Mouse (Mus musculus): ENCODE measurements around the gene Icam5. TPM values are rescaled to one million over a fixed set of nuclear protein-coding genes. Genes with fewer than 3 reads are reported as not detected.

Icam5 gene
- 0.08 and 0.12 TPM in 2 replicates for polyA plus RNA-seq (2015; fragmentation: Nextera tagmentation; extraction: Ambion mirVana)

- peak within 1 kb of the TSS; percentile 95 for H3K4me2 ChIP-seq (replicated peaks; ENCODE audit: low read depth)
- H3K9ac ChIP-seq (ENCODE audit: low read depth, low read length): peak within 1 kb of the TSS; percentile 42
- no peaks in the 10 kb centered on the region for H3K9me3 ChIP-seq (ENCODE audit: control insufficient read depth)
- under 1% methylated on average over 31 of the region's 35 CpGs for WGBS
- H3K4me1 ChIP-seq (replicated peaks; ENCODE audit: control insufficient read depth, insufficient read depth, low read length): peaks cover 20% of the 10 kb centered on the region
- peak within 1 kb of the TSS; percentile 53 for H3K4me3 ChIP-seq (ENCODE audit: low read depth, low read length)
- TF ChIP-seq CTCF (IDR thresholded peaks at IDR 0.05; ENCODE audit: low read depth): no peak
- no peak for ATAC-seq
- H3K27ac ChIP-seq (ENCODE audit: low read depth, low read length): no peak within 1 kb of the TSS; the same call in 1 of the 2 replicates
- H3K27me3 ChIP-seq (replicated peaks; ENCODE audit: control insufficient read depth, insufficient read depth, low read length): peaks cover 50% of the 10 kb centered on the region
- peaks cover 8% of the 10 kb centered on the region; the same call in 1 of the 2 replicates for H3K36me3 ChIP-seq (ENCODE audit: control insufficient read depth, insufficient read depth)
Measured at GRCm38 (mm10) chr9:21031896-21032351, at the start of gene Icam5. Gene Icam5, plus strand, starts transcription at chr9:21032073.

GRCm38 (mm10) chr9:20982171-20982570 is 49.7 kb upstream of the Icam5 start:
- Histone ChIP-seq H3K4me2 (replicated peaks; ENCODE audit: low read depth) (no peak overlapping the region), H3K27me3 (replicated peaks; ENCODE audit: control insufficient read depth, insufficient read depth, low read length) (no peaks in the 10 kb centered on the region), H3K36me3 (ENCODE audit: control insufficient read depth, insufficient read depth) (no peaks in the 10 kb centered on the region), H3K9ac (ENCODE audit: low read depth, low read length) (no peak overlapping the region), H3K27ac (ENCODE audit: low read depth, low read length) (no peak overlapping the region), H3K9me3 (ENCODE audit: control insufficient read depth) (no peaks in the 10 kb centered on the region), H3K4me3 (ENCODE audit: low read depth, low read length) (no peak overlapping the region), H3K4me1 (replicated peaks; ENCODE audit: control insufficient read depth, insufficient read depth, low read length) (no peaks in the 10 kb centered on the region; the same call in 1 of the 2 replicates)
- TF ChIP-seq CTCF (IDR thresholded peaks at IDR 0.05; ENCODE audit: low read depth): no peak
- ATAC-seq: no peak
- WGBS: 75% methylated on average over 3 of the region's 3 CpGs

GRCm38 (mm10) chr9:20983169-20983568 is 48.7 kb upstream of the Icam5 start:
- Histone ChIP-seq H3K27me3 (replicated peaks; ENCODE audit: control insufficient read depth, insufficient read depth, low read length) (no peaks in the 10 kb centered on the region), H3K4me1 (replicated peaks; ENCODE audit: control insufficient read depth, insufficient read depth, low read length) (no peaks in the 10 kb centered on the region; the same call in 1 of the 2 replicates), H3K9ac (ENCODE audit: low read depth, low read length) (no peak overlapping the region), H3K4me3 (ENCODE audit: low read depth, low read length) (no peak overlapping the region), H3K27ac (ENCODE audit: low read depth, low read length) (no peak overlapping the region), H3K36me3 (ENCODE audit: control insufficient read depth, insufficient read depth) (no peaks in the 10 kb centered on the region), H3K9me3 (ENCODE audit: control insufficient read depth) (no peaks in the 10 kb centered on the region), H3K4me2 (replicated peaks; ENCODE audit: low read depth) (no peak overlapping the region)
- TF ChIP-seq CTCF (IDR thresholded peaks at IDR 0.05; ENCODE audit: low read depth): no peak
- ATAC-seq: no peak
- 54% methylated on average over 5 of the region's 5 CpGs for WGBS

- Histone ChIP-seq H3K27me3 (replicated peaks; ENCODE audit: control insufficient read depth, insufficient read depth, low read length) (no peaks in the 10 kb centered on the region), H3K27ac (ENCODE audit: low read depth, low read length) (no peak overlapping the region; the same call in 1 of the 2 replicates), H3K4me1 (replicated peaks; ENCODE audit: control insufficient read depth, insufficient read depth, low read length) (no peaks in the 10 kb centered on the region; the same call in 1 of the 2 replicates), H3K4me2 (replicated peaks; ENCODE audit: low read depth) (no peak overlapping the region), H3K9me3 (ENCODE audit: control insufficient read depth) (no peaks in the 10 kb centered on the region), H3K4me3 (ENCODE audit: low read depth, low read length) (no peak overlapping the region), H3K36me3 (ENCODE audit: control insufficient read depth, insufficient read depth) (no peaks in the 10 kb centered on the region), H3K9ac (ENCODE audit: low read depth, low read length) (no peak overlapping the region)
- WGBS: 58% methylated on average over 15 of the region's 15 CpGs
- no peak for TF ChIP-seq CTCF (IDR thresholded peaks at IDR 0.05; ENCODE audit: low read depth)
- ATAC-seq: 0 out of 2 replicates have a peak, but pooled peaks have one; percentile 37
Measured at GRCm38 (mm10) chr9:20986952-20987686, 44.8 kb upstream of the Icam5 start.

GRCm38 (mm10) chr9:20987953-20988352 is 43.9 kb upstream of the Icam5 start:
- no peak overlapping the region for H3K27ac ChIP-seq (ENCODE audit: low read depth, low read length)

GRCm38 (mm10) chr9:20990861-20991260 is 41.0 kb upstream of the Icam5 start:
- H3K36me3 ChIP-seq (ENCODE audit: control insufficient read depth, insufficient read depth): no peaks in the 10 kb centered on the region
- H3K9me3 ChIP-seq (ENCODE audit: control insufficient read depth): no peaks in the 10 kb centered on the region
- H3K4me3 ChIP-seq (ENCODE audit: low read depth, low read length): no peak overlapping the region
- no peak overlapping the region for H3K9ac ChIP-seq (ENCODE audit: low read depth, low read length)
- no peaks in the 10 kb centered on the region for H3K4me1 ChIP-seq (replicated peaks; ENCODE audit: control insufficient read depth, insufficient read depth, low read length)
- no peak for TF ChIP-seq CTCF (IDR thresholded peaks at IDR 0.05; ENCODE audit: low read depth)
- no peak for ATAC-seq
- no peaks in the 10 kb centered on the region for H3K27me3 ChIP-seq (replicated peaks; ENCODE audit: control insufficient read depth, insufficient read depth, low read length)
- WGBS: 8% methylated on average over 10 of the region's 10 CpGs
- no peak overlapping the region for H3K27ac ChIP-seq (ENCODE audit: low read depth, low read length)
- peak overlapping the region; percentile 33 for H3K4me2 ChIP-seq (replicated peaks; ENCODE audit: low read depth)

More at GRCm38 (mm10) chr9:20987953-20988352, 43.9 kb upstream of the Icam5 start:
- ATAC-seq: no peak
- H3K27me3 ChIP-seq (replicated peaks; ENCODE audit: control insufficient read depth, insufficient read depth, low read length): no peaks in the 10 kb centered on the region
- no peak overlapping the region for H3K4me3 ChIP-seq (ENCODE audit: low read depth, low read length)
- 37% methylated on average over 7 of the region's 7 CpGs for WGBS
- no peaks in the 10 kb centered on the region for H3K9me3 ChIP-seq (ENCODE audit: control insufficient read depth)
- H3K36me3 ChIP-seq (ENCODE audit: control insufficient read depth, insufficient read depth): no peaks in the 10 kb centered on the region
- no peak overlapping the region for H3K4me2 ChIP-seq (replicated peaks; ENCODE audit: low read depth)
- H3K9ac ChIP-seq (ENCODE audit: low read depth, low read length): no peak overlapping the region
- TF ChIP-seq CTCF (IDR thresholded peaks at IDR 0.05; ENCODE audit: low read depth): no peak
- H3K4me1 ChIP-seq (replicated peaks; ENCODE audit: control insufficient read depth, insufficient read depth, low read length): no peaks in the 10 kb centered on the region; the same call in 1 of the 2 replicates
